Mouse (Mus musculus): ENCODE data around the gene Cd3e.

Cd3e gene

GRCm38 (mm10) chr9:44977813-44978212, 31.6 kb downstream of the Cd3e start:
- 74% methylated on average over 6 of the region's 6 CpGs for WGBS

- 81% methylated on average over 1 of the region's 1 CpGs for WGBS
Measured at GRCm38 (mm10) chr9:44969450-44969849, 40.0 kb downstream of the Cd3e start.

- 83% methylated on average over 5 of the region's 5 CpGs for WGBS
Measured at GRCm38 (mm10) chr9:44967763-44968162, 41.7 kb downstream of the Cd3e start.

- 24% methylated on average over 3 of the region's 3 CpGs for WGBS
Measured at GRCm38 (mm10) chr9:44966815-44967242, 42.6 kb downstream of the Cd3e start.

GRCm38 (mm10) chr9:44965833-44966466, 43.5 kb downstream of the Cd3e start:
- WGBS, result 13% methylated on average over 10 of the region's 10 CpGs

- under 1% methylated on average over 39 of the region's 39 CpGs for WGBS
Measured at GRCm38 (mm10) chr9:44965126-44965832, 44.1 kb downstream of the Cd3e start, which contains the start of gene Ube4a. Gene Ube4a, minus strand, starts transcription at chr9:44965600.

GRCm38 (mm10) chr9:44954432-44954831, 55.0 kb downstream of the Cd3e start:
- 93% methylated on average over 3 of the region's 3 CpGs for WGBS

Data from cerebral cortex, adult 2 months (tissue).